In the genomic region with DNA sequence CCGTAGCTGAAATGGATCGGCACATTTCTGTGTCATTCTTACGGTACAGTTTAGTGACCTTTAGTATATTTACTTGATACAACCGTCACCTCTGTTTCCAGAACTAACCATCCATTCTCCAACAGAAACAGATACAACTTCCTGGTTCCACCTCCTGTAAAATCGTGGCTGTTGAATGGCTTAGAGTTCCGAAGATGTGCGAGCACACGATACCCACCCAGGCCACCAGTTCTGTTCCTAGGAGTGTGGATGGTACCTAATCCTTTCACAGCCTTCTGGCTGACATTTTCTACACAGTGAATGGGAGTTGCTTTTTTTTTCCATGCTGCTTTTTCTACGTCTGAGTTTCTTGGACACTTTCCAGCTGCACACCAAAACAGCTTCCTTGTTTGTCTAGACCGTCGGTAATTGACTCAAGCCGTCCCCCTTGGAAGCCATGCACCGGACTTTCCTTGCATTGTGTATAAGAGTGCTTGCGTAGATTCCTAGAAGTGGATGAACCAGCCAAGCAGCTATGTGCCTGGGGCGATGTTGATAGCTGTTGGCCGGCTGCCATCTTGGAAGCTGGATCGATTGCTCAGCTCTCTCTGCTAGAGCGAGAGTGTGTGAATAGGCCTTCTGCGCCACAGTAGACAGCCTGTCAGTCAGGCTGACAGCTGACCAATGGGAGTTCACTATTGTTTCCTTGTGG, we compare ENCODE assay signal across 8 mouse cellular contexts. TPM values are rescaled to one million over a fixed set of nuclear protein-coding genes. Genes with fewer than 3 reads are reported as not detected.
DNase-seq lines count a peak whose midpoint lies in the region; ATAC-seq and TF ChIP-seq lines count a peak whose summit lies in the region.

No protein-coding gene starts in this region.

- ATAC-seq in heart, embryonic 14.5 days (ENCODE audit: insufficient number of reproducible peaks, insufficient read depth, low FRiP score, low read depth) = peak; percentile 42
- ATAC-seq in liver, embryonic 12.5 days = no peak
- peak; percentile 56 for ATAC-seq in stomach, embryonic 15.5 days (ENCODE audit: insufficient read depth, low FRiP score, low read depth)

- peak overlapping the region; percentile 88 for H3K9ac ChIP-seq in heart, embryonic 14.5 days (ENCODE audit: low read length)
- peak overlapping the region; percentile 77 for H3K9ac ChIP-seq in liver, embryonic 12.5 days
- peak overlapping the region; percentile 45; the same call in 1 of the 2 replicates for H3K9ac ChIP-seq in stomach, embryonic 15.5 days

- H3K27ac ChIP-seq in heart, embryonic 14.5 days (replicated peaks in 1 of 2; ENCODE audit: control insufficient read depth in 1 of 2, insufficient read depth in 1 of 2, low read depth in 2 of 2, low read length in 2 of 2) = peak overlapping the region; percentile 82 to 99
- H3K27ac ChIP-seq in liver, embryonic 12.5 days = peak overlapping the region; percentile 81
- peak overlapping the region; percentile 97 for H3K27ac ChIP-seq in stomach, embryonic 15.5 days

- H3K9me3 ChIP-seq in heart, embryonic 14.5 days (ENCODE audit: control insufficient read depth, low read length) = no peaks in the 10 kb centered on the region
- H3K9me3 ChIP-seq in liver, embryonic 12.5 days (replicated peaks) = no peaks in the 10 kb centered on the region
- no peaks in the 10 kb centered on the region for H3K9me3 ChIP-seq in stomach, embryonic 15.5 days

- peak; percentile 85 for DNase-seq in CD4-positive, CD25-positive, alpha-beta regulatory T cell, adult 2 months (ENCODE audit: low read depth, low spot score)
- peak; percentile 97 for DNase-seq in brain, embryonic 14.5 days (ENCODE audit: low read depth)
- DNase-seq in fat pad, adult 2 months (ENCODE audit: extremely low read depth, low read depth, low spot score) = peak; percentile 68
- DNase-seq in kidney, postnatal 14 days = peak; percentile 91
- DNase-seq in naive thymus-derived CD4-positive, alpha-beta T cell, adult 2 months (ENCODE audit: low read depth) = peak; percentile 85

- H3K4me1 ChIP-seq in heart, embryonic 14.5 days (ENCODE audit: control insufficient read depth in 2 of 2, insufficient read depth in 2 of 2, low read length in 2 of 2) = peaks cover 12 to 22% of the 10 kb centered on the region in 2 experiments
- peaks cover 29% of the 10 kb centered on the region for H3K4me1 ChIP-seq in liver, embryonic 12.5 days
- peaks cover 22% of the 10 kb centered on the region for H3K4me1 ChIP-seq in stomach, embryonic 15.5 days

- H3K27me3 ChIP-seq in heart, embryonic 14.5 days (ENCODE audit: control insufficient read depth, insufficient read depth, low read length) = no peaks in the 10 kb centered on the region
- peaks cover 28% of the 10 kb centered on the region for H3K27me3 ChIP-seq in liver, embryonic 12.5 days (replicated peaks)
- H3K27me3 ChIP-seq in stomach, embryonic 15.5 days (replicated peaks) = no peaks in the 10 kb centered on the region

- H3K4me3 ChIP-seq in heart, embryonic 14.5 days (ENCODE audit: control insufficient read depth in 1 of 2, insufficient read depth in 1 of 2, low read depth in 1 of 2, low read length in 2 of 2) = peak overlapping the region; percentile 52 to 57
- H3K4me3 ChIP-seq in liver, embryonic 12.5 days = peak overlapping the region; percentile 71
- peak overlapping the region; percentile 57 for H3K4me3 ChIP-seq in stomach, embryonic 15.5 days (replicated peaks)

- TF ChIP-seq POLR2A in brain, embryonic 14.5 days (IDR thresholded peaks at IDR 0.05; ENCODE audit: borderline replicate concordance, extremely low read depth, insufficient read depth, insufficient read length, poor library complexity, severe bottlenecking) = peak; percentile 19; the same call in 1 of the 2 replicates

- H3K36me3 ChIP-seq in heart, embryonic 14.5 days (ENCODE audit: control insufficient read depth, insufficient read depth, low read length) = peaks cover 6% of the 10 kb centered on the region; the same call in 1 of the 2 replicates
- H3K36me3 ChIP-seq in liver, embryonic 12.5 days = peaks cover 7% of the 10 kb centered on the region
- H3K36me3 ChIP-seq in stomach, embryonic 15.5 days = 0 out of 2 replicates have a peak, but pooled peaks cover 4% of the 10 kb centered on the region

- H3K4me2 ChIP-seq in heart, embryonic 14.5 days (ENCODE audit: low read length) = peak overlapping the region; percentile 92
- H3K4me2 ChIP-seq in liver, embryonic 12.5 days = peak overlapping the region; percentile 95
- peak overlapping the region; percentile 96 for H3K4me2 ChIP-seq in stomach, embryonic 15.5 days

- WGBS in heart, embryonic 14.5 days = 3% methylated on average over 19 of the region's 19 CpGs
- 30% methylated on average over 19 of the region's 19 CpGs for WGBS in liver, embryonic 12.5 days (ENCODE audit: insufficient replicate concordance)
- WGBS in stomach, embryonic 15.5 days = 3% methylated on average over 19 of the region's 19 CpGs

- TF ChIP-seq CTCF in brain, embryonic 14.5 days (IDR thresholded peaks at IDR 0.05; ENCODE audit: borderline replicate concordance, extremely low read depth, insufficient read depth, insufficient read length) = no peak

RNA-seq across cellular contexts. Expression of a gene that starts 1.0 kb away (rescaled TPM):
- polyA plus RNA-seq in brain, embryonic 14.5 days (2012; rRNA removed) = 60.8 and 63.9 TPM in 2 replicates
- polyA plus RNA-seq in heart, embryonic 14.5 days (2014; fragmentation: Nextera tagmentation; extraction: Ambion mirVana) = 14.4 and 17.9 TPM in 2 replicates
- 29.3 and 31.4 TPM in 2 replicates for polyA plus RNA-seq in liver, embryonic 12.5 days (2016; fragmentation: Nextera tagmentation; extraction: Ambion mirVana)
- 38.7 and 43.7 TPM in 2 replicates for polyA plus RNA-seq in stomach, embryonic 15.5 days (2015; fragmentation: Nextera tagmentation; extraction: Ambion mirVana)

RNA-seq across cellular contexts. Expression of a gene that starts 11.5 kb away (rescaled TPM):
- 22.3 and 25.7 TPM in 2 replicates for polyA plus RNA-seq in brain, embryonic 14.5 days (2012; rRNA removed)
- 194 and 196 TPM in 2 replicates for polyA plus RNA-seq in heart, embryonic 14.5 days (2014; fragmentation: Nextera tagmentation; extraction: Ambion mirVana)
- polyA plus RNA-seq in liver, embryonic 12.5 days (2016; fragmentation: Nextera tagmentation; extraction: Ambion mirVana) = 149 and 160 TPM in 2 replicates
- polyA plus RNA-seq in stomach, embryonic 15.5 days (2015; fragmentation: Nextera tagmentation; extraction: Ambion mirVana) = 238 and 267 TPM in 2 replicates

RNA-seq across cellular contexts. Expression of a gene that starts 16.3 kb away (rescaled TPM):
- not detected in 2 replicates for polyA plus RNA-seq in brain, embryonic 14.5 days (2012; rRNA removed)
- polyA plus RNA-seq in heart, embryonic 14.5 days (2014; fragmentation: Nextera tagmentation; extraction: Ambion mirVana) = 2.6 TPM in 2 replicates
- polyA plus RNA-seq in liver, embryonic 12.5 days (2016; fragmentation: Nextera tagmentation; extraction: Ambion mirVana) = 0.18 and 0.36 TPM in 2 replicates
- 0.31 and 0.70 TPM in 2 replicates for polyA plus RNA-seq in stomach, embryonic 15.5 days (2015; fragmentation: Nextera tagmentation; extraction: Ambion mirVana)

RNA-seq across cellular contexts. Expression of a gene that starts 22.4 kb away (rescaled TPM):
- polyA plus RNA-seq in brain, embryonic 14.5 days (2012; rRNA removed) = 0.92 and 0.97 TPM in 2 replicates
- not detected in 2 replicates for polyA plus RNA-seq in heart, embryonic 14.5 days (2014; fragmentation: Nextera tagmentation; extraction: Ambion mirVana)
- polyA plus RNA-seq in liver, embryonic 12.5 days (2016; fragmentation: Nextera tagmentation; extraction: Ambion mirVana) = not detected in 2 replicates
- not detected in 2 replicates for polyA plus RNA-seq in stomach, embryonic 15.5 days (2015; fragmentation: Nextera tagmentation; extraction: Ambion mirVana)

RNA-seq across cellular contexts. Expression of a gene that starts 31.7 kb away (rescaled TPM):
- 59.5 and 80.9 TPM in 2 replicates for polyA plus RNA-seq in brain, embryonic 14.5 days (2012; rRNA removed)
- polyA plus RNA-seq in heart, embryonic 14.5 days (2014; fragmentation: Nextera tagmentation; extraction: Ambion mirVana) = 39.8 and 40.8 TPM in 2 replicates
- 16.6 and 17.3 TPM in 2 replicates for polyA plus RNA-seq in liver, embryonic 12.5 days (2016; fragmentation: Nextera tagmentation; extraction: Ambion mirVana)
- 35.1 and 38.5 TPM in 2 replicates for polyA plus RNA-seq in stomach, embryonic 15.5 days (2015; fragmentation: Nextera tagmentation; extraction: Ambion mirVana)
